Mouse (Mus musculus): ENCODE data around the gene Sult4a1. TPM values are rescaled to one million over a fixed set of nuclear protein-coding genes. Genes with fewer than 3 reads are reported as not detected.

The Sult4a1 gene
- polyA plus RNA-seq, 1 experiment from 2014 or later = 2.9 TPM

DNA sequence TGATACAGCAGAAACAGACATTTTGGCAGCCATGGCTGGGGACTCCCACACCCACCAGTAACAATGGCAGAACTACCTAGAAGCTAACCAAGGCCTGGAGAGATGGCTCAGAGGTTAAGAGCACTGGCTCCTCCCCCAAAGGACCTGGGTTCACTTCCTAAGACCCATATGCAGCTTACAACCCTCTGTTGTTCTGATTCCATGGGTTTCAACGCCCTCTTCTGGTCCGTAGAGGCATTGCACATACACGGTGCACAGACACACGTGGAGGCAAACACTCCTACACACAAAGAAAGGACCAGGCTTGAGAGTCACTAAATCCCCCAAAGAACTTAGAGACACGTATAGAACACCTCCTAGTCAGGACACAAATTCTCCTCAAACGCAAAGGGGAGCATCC lies 60.0 kb downstream of the Sult4a1 start:
- peaks cover 15% of the 10 kb centered on the region for H3K4me1 ChIP-seq (replicated peaks)
- no peak overlapping the region for H3K4me3 ChIP-seq (replicated peaks)
- H3K36me3 ChIP-seq = no peaks in the 10 kb centered on the region
- no peaks in the 10 kb centered on the region for H3K9me3 ChIP-seq
- ATAC-seq (ENCODE audit: insufficient number of reproducible peaks, insufficient read depth, low FRiP score, low TSS enrichment, low read depth) = no peak
- H3K4me2 ChIP-seq = no peak overlapping the region
- H3K27me3 ChIP-seq = no peaks in the 10 kb centered on the region
- no peak overlapping the region for H3K9ac ChIP-seq (replicated peaks)
- H3K27ac ChIP-seq = no peak overlapping the region
- 89% methylated on average over 6 of the region's 6 CpGs for WGBS

GRCm38 (mm10) chr15:84037067-84037466 lies 68.5 kb downstream of the Sult4a1 start:
- Histone ChIP-seq H3K4me1 (replicated peaks) (no peaks in the 10 kb centered on the region), H3K9ac (replicated peaks) (no peak overlapping the region), H3K27me3 (no peaks in the 10 kb centered on the region), H3K9me3 (no peaks in the 10 kb centered on the region), H3K27ac (no peak overlapping the region), H3K36me3 (no peaks in the 10 kb centered on the region), H3K4me2 (no peak overlapping the region), H3K4me3 (replicated peaks) (no peak overlapping the region)
- no peak for ATAC-seq (ENCODE audit: insufficient number of reproducible peaks, insufficient read depth, low FRiP score, low TSS enrichment, low read depth)
- WGBS = 84% methylated on average over 5 of the region's 5 CpGs

Other genes with a start within 250 kb of the Sult4a1 start
- gene Efcab6, start 40.4 kb downstream of the Sult4a1 start, polyA plus RNA-seq (2016; fragmentation: Nextera tagmentation; extraction: Ambion mirVana) = 0.08 TPM in 1 of 2 replicates, not detected in the other
- not detected in 2 replicates for gene Pnpla5, start 17.4 kb upstream of the Sult4a1 start, polyA plus RNA-seq (2016; fragmentation: Nextera tagmentation; extraction: Ambion mirVana)
- gene Pnpla3, start 62.1 kb upstream of the Sult4a1 start, polyA plus RNA-seq (2016; fragmentation: Nextera tagmentation; extraction: Ambion mirVana) = 0.26 and 0.42 TPM in 2 replicates
- gene Samm50, start 86.5 kb upstream of the Sult4a1 start, polyA plus RNA-seq (2016; fragmentation: Nextera tagmentation; extraction: Ambion mirVana) = 106 and 111 TPM in 2 replicates
- gene Parvb, start 126.3 kb upstream of the Sult4a1 start, polyA plus RNA-seq (2016; fragmentation: Nextera tagmentation; extraction: Ambion mirVana) = 3.9 TPM in 2 replicates
- 0.84 and 1.2 TPM in 2 replicates for gene Parvg, start 218.3 kb upstream of the Sult4a1 start, polyA plus RNA-seq (2016; fragmentation: Nextera tagmentation; extraction: Ambion mirVana)